Mouse (Mus musculus) monocyte, adult 59 days (primary cell): ENCODE data around the gene Tas2r129. TPM values are rescaled to one million over a fixed set of nuclear protein-coding genes. Genes with fewer than 3 reads are reported as not detected.

Experiments used
- total RNA-seq, 2 experiments: library from RNA; stranded (reverse); gene quantifications; one replicate each; pipeline ENCODE4 v1.2.4; 2023

Gene Tas2r129
- total RNA-seq, result not detected

DNA sequence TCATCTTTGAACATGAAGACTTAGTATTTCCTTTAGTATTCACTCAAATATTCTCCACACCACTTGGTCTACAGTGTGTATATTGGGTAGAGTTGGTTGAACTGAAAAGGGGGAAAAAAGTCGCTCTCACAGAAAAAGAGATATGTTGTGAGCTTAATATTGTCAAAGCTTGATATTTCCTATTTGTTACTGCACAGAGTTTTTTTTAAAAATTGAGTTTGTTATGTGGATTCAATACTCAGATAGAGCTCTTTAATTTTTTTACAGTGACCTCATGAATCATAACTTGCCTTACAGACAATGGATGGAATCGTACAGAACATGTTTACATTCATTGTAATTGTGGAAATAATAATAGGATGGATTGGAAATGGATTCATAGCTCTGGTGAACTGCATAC lies at the start of gene Tas2r129:
Tas2r129 (plus strand) TSS at position 301 of the 400 bp plus-strand sequence.

DNA sequence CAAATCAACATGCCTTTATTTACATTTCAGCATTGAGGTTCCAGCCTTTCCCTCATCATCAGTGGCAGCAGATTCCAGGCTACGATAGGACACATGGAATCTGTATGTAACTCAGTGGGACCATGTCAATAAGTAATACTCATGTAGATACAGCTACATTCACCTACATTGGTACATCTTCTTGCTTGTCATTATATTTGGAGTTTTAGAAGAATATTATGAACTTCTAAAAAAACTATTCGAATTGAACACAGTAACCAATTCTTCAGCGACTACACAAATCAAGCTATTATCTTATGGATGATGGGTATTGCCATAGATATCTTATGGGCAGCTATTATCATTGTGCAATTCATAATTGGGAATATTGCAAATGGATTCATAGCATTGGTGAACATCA lies 41.6 kb upstream of the Tas2r129 start, which contains the start of gene Tas2r125:
Tas2r125 (plus strand) TSS at position 301 of the 400 bp plus-strand sequence.

DNA sequence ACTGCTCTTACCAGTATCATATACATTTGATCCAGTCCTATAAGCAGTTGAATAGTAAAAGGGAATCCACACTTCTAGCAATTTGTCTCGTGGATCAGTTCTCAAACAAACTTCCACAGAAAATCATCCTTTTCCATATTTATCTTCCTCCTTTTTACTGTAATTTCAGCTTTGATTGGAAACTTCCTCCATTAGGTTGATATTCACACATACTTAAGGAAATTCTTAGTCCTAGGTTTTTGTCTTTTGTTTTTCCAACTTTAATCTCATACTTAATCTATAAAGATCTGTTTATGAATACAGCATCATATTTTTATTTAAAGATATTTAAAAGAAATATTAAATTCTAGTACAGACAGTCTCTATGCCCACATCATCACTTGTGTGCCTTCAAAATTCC lies 6.9 kb downstream of the Tas2r129 start, which contains the start of gene Tas2r131:
Tas2r131 (minus strand) TSS at position 101 of the 400 bp plus-strand sequence.

DNA sequence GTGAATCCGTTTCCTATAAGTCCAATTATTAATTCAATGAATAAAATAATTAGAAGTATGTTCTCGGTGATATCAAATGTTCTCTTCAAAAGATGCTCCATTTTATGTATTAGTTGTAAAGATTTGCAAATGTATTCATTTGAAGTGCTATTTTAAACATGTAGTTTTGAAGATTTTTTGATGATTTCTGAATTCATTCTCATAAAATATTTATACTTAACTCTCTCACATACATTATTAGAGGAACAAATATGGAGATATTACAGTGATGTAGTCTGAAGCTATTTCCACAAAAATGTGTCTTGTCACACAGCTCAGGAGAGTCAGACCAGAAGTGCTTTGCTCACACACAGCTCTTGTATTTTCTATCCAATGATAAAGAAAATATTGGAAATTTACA lies 30.0 kb downstream of the Tas2r129 start, which contains the start of gene Tas2r109:
Tas2r109 (minus strand) TSS at position 101 of the 400 bp plus-strand sequence.

Other genes with a start within 250 kb of the Tas2r129 start
- gene Tas2r122, start 239.2 kb upstream of the Tas2r129 start, total RNA-seq, result not detected
- not detected for gene Tas2r115, start 213.1 kb upstream of the Tas2r129 start, total RNA-seq
- not detected for gene Tas2r124, start 196.4 kb upstream of the Tas2r129 start, total RNA-seq
- not detected for gene Tas2r102, start 189.0 kb upstream of the Tas2r129 start, total RNA-seq
- gene Tas2r136, start 172.9 kb upstream of the Tas2r129 start, total RNA-seq, result not detected
- gene Tas2r117, start 148.3 kb upstream of the Tas2r129 start, total RNA-seq, result not detected
- not detected for gene Tas2r123, start 104.0 kb upstream of the Tas2r129 start, total RNA-seq
- gene Tas2r116, start 95.7 kb upstream of the Tas2r129 start, total RNA-seq, result not detected
- not detected for gene Tas2r110, start 83.1 kb upstream of the Tas2r129 start, total RNA-seq
- not detected for gene Tas2r113, start 58.1 kb upstream of the Tas2r129 start, total RNA-seq
- gene Tas2r125, start 41.5 kb upstream of the Tas2r129 start, total RNA-seq, result not detected
- gene Tas2r131, start 6.8 kb downstream of the Tas2r129 start, total RNA-seq, result not detected
- not detected for gene Tas2r109, start 29.9 kb downstream of the Tas2r129 start, total RNA-seq
- gene Tas2r103, start 86.0 kb downstream of the Tas2r129 start, total RNA-seq, result not detected
- gene Tas2r140, start 104.7 kb downstream of the Tas2r129 start, total RNA-seq, result not detected
- 10 to 100 TPM; 18.4 to 19.1 TPM for gene Smim10l1, start 153.8 kb downstream of the Tas2r129 start, total RNA-seq